ENCODE assay signal across 7 mouse cellular contexts in the genomic region with DNA sequence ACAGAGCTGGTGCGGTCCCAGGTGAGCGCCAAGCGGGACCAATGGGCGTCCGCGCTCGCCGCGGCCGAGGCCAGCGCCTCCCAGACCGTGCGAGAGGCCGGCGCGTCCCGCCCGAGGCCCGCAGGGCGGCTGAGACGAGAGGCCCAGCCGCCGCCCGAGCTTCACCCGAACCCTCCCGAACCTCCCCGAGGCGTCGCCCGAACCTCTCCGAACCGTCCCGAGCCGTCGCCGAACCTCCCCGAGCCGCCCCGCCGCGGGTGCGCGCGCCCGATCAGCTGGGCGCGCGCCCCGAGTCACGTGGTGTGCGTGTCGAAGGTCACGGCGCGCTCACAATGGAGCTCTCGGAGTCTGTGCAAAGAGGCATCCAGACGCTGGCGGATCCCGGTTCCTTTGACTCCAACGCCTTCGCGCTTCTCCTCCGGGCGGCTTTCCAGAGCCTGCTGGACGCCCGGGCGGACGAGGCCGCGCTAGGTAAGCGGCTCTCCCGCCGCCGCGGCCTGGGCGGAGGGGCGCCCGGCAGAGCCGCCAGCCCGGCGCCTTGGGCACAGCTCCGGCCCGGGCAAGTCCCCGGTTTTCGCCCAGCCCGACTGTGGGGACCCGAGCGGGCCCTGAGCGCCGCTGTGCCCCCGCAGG. TPM values are rescaled to one million over a fixed set of nuclear protein-coding genes. Genes with fewer than 3 reads are reported as not detected.
DNase-seq lines count a peak whose midpoint lies in the region; ATAC-seq lines count a peak whose summit lies in the region.

A gene (plus strand): TSS at position 252 of the 633 bp plus-strand sequence.

- H3K27ac ChIP-seq in embryonic facial prominence, embryonic 12.5 days: peak within 1 kb of the TSS; percentile 98
- peak within 1 kb of the TSS; percentile 99 for H3K27ac ChIP-seq in limb, embryonic 12.5 days
- peak within 1 kb of the TSS; percentile 99 for H3K27ac ChIP-seq in midbrain, embryonic 14.5 days (replicated peaks; ENCODE audit: low read depth, low read length)

- H3K4me1 ChIP-seq in embryonic facial prominence, embryonic 12.5 days: peaks cover 15% of the 10 kb centered on the region; the same call in 1 of the 2 replicates
- H3K4me1 ChIP-seq in limb, embryonic 12.5 days (replicated peaks): peaks cover 20% of the 10 kb centered on the region
- peaks cover 12% of the 10 kb centered on the region; the same call in 1 of the 2 replicates for H3K4me1 ChIP-seq in midbrain, embryonic 14.5 days (ENCODE audit: control insufficient read depth, insufficient read depth, low read length)

- peak; percentile 85 for ATAC-seq in embryonic facial prominence, embryonic 12.5 days (ENCODE audit: insufficient number of reproducible peaks, insufficient read depth, low FRiP score, low TSS enrichment)
- ATAC-seq in limb, embryonic 12.5 days (ENCODE audit: insufficient number of reproducible peaks, insufficient read depth, low FRiP score, low TSS enrichment, low read depth): peak; percentile 81
- ATAC-seq in midbrain, embryonic 14.5 days (ENCODE audit: low FRiP score, low TSS enrichment): peak; percentile 87

- no peaks in the 10 kb centered on the region for H3K36me3 ChIP-seq in embryonic facial prominence, embryonic 12.5 days
- H3K36me3 ChIP-seq in limb, embryonic 12.5 days: no peaks in the 10 kb centered on the region
- no peaks in the 10 kb centered on the region for H3K36me3 ChIP-seq in midbrain, embryonic 14.5 days (ENCODE audit: control insufficient read depth, insufficient read depth, low read length)

- under 1% methylated on average over 69 of the region's 91 CpGs for WGBS in embryonic facial prominence, embryonic 12.5 days
- WGBS in limb, embryonic 12.5 days: under 1% methylated on average over 90 of the region's 91 CpGs
- WGBS in midbrain, embryonic 14.5 days: under 1% methylated on average over 91 of the region's 91 CpGs

- peak within 1 kb of the TSS; percentile 85 for H3K4me3 ChIP-seq in embryonic facial prominence, embryonic 12.5 days
- H3K4me3 ChIP-seq in limb, embryonic 12.5 days (replicated peaks): peak within 1 kb of the TSS; percentile 85
- peak within 1 kb of the TSS; percentile 84 for H3K4me3 ChIP-seq in midbrain, embryonic 14.5 days (replicated peaks; ENCODE audit: low read depth, low read length)

- no peaks in the 10 kb centered on the region for H3K9me3 ChIP-seq in embryonic facial prominence, embryonic 12.5 days
- no peaks in the 10 kb centered on the region for H3K9me3 ChIP-seq in limb, embryonic 12.5 days
- H3K9me3 ChIP-seq in midbrain, embryonic 14.5 days (ENCODE audit: control insufficient read depth, low read length): no peaks in the 10 kb centered on the region

- DNase-seq in adrenal gland, postnatal 14 days: peak; percentile 98
- DNase-seq in heart, adult 11 months: peak; percentile 100
- DNase-seq in kidney, adult 18-20 months: peak; percentile 98
- peak; percentile 97 for DNase-seq in midbrain, embryonic 14.5 days
- DNase-seq in spleen, adult 12 weeks (ENCODE audit: low spot score): peak; percentile 82

- H3K4me2 ChIP-seq in embryonic facial prominence, embryonic 12.5 days (replicated peaks): peak within 1 kb of the TSS; percentile 81
- peak within 1 kb of the TSS; percentile 83 for H3K4me2 ChIP-seq in limb, embryonic 12.5 days
- H3K4me2 ChIP-seq in midbrain, embryonic 14.5 days (ENCODE audit: low read length): peak within 1 kb of the TSS; percentile 90

- no peaks in the 10 kb centered on the region; the same call in 1 of the 2 replicates for H3K27me3 ChIP-seq in embryonic facial prominence, embryonic 12.5 days
- H3K27me3 ChIP-seq in limb, embryonic 12.5 days: peaks cover 7% of the 10 kb centered on the region; the same call in 1 of the 2 replicates
- H3K27me3 ChIP-seq in midbrain, embryonic 14.5 days (ENCODE audit: control insufficient read depth, insufficient read depth, low read length): peaks cover 22% of the 10 kb centered on the region

- peak within 1 kb of the TSS; percentile 98 for H3K9ac ChIP-seq in embryonic facial prominence, embryonic 12.5 days
- H3K9ac ChIP-seq in limb, embryonic 12.5 days (replicated peaks): peak within 1 kb of the TSS; percentile 96
- H3K9ac ChIP-seq in midbrain, embryonic 14.5 days (replicated peaks; ENCODE audit: low read length): peak within 1 kb of the TSS; percentile 99

RNA-seq across cellular contexts. Expression of the gene that starts here (rescaled TPM):
- 105 and 112 TPM in 2 replicates for total RNA-seq in adrenal gland, postnatal 14 days (2021)
- polyA plus RNA-seq in embryonic facial prominence, embryonic 12.5 days (2016; fragmentation: Nextera tagmentation; extraction: Ambion mirVana): 206 and 207 TPM in 2 replicates
- polyA plus RNA-seq in limb, embryonic 12.5 days (2016; fragmentation: Nextera tagmentation; extraction: Ambion mirVana): 207 and 225 TPM in 2 replicates
- polyA plus RNA-seq in midbrain, embryonic 14.5 days (2014; fragmentation: Nextera tagmentation; extraction: Ambion mirVana): 202 and 219 TPM in 2 replicates

Comparison
In these comparisons a context has a peak if more than half of its experiments do, and no peak if none do; other contexts are left out.
1. Peak in every context shown above with its lines: DNase-seq, ATAC-seq, H3K4me3 ChIP-seq and H3K27ac ChIP-seq.